Mouse (Mus musculus): ENCODE measurements at regions not wholly inside any gene's neighbourhood (a gene's known extent, or its start where the extent isn't known, plus 50 kb on each side); places are given as distances from the start of the nearest gene placed in this dataset.
A peak's percentile ranks its signal among the peaks of the same experiment; 100 is the strongest.

- Histone ChIP-seq H3K4me1 (ENCODE audit: insufficient read depth, low read depth, low read length) (no peaks in the 10 kb centered on the region), H3K27ac (ENCODE audit: low read length) (no peak overlapping the region), H3K9me3 (ENCODE audit: low read length) (no peaks in the 10 kb centered on the region), H3K9ac (replicated peaks; ENCODE audit: low read depth) (no peak overlapping the region), H3K36me3 (ENCODE audit: insufficient read depth, low read length) (no peaks in the 10 kb centered on the region), H3K27me3 (replicated peaks; ENCODE audit: insufficient read depth, low read length) (no peaks in the 10 kb centered on the region), H3K4me3 (ENCODE audit: low read depth, low read length) (no peak overlapping the region), H3K4me2 (replicated peaks; ENCODE audit: low read depth, low read length) (no peak overlapping the region)
- DNase-seq (ENCODE audit: low spot score) (no peak), ATAC-seq (no peak)
- TF ChIP-seq EP300 (IDR thresholded peaks at IDR 0.05) = no peak
- 75% methylated on average over 10 of the region's 10 CpGs for WGBS
Measured at GRCm38 (mm10) chr2:173427888-173428450, 94.4 kb upstream of the 1700021F07Rik start.

GRCm38 (mm10) chr2:173431841-173432240 lies 90.5 kb upstream of the 1700021F07Rik start:
- DNase-seq (ENCODE audit: low spot score) (peak; percentile 68), ATAC-seq (peak; percentile 51)
- no peaks in the 10 kb centered on the region for H3K9me3 ChIP-seq (ENCODE audit: low read length)
- H3K27ac ChIP-seq (ENCODE audit: low read length) = no peak overlapping the region
- H3K36me3 ChIP-seq (ENCODE audit: insufficient read depth, low read length) = no peaks in the 10 kb centered on the region
- H3K4me1 ChIP-seq (ENCODE audit: insufficient read depth, low read depth, low read length) = no peaks in the 10 kb centered on the region
- no peak overlapping the region for H3K9ac ChIP-seq (replicated peaks; ENCODE audit: low read depth)
- H3K4me3 ChIP-seq (ENCODE audit: low read depth, low read length) = no peak overlapping the region
- WGBS = 59% methylated on average over 5 of the region's 5 CpGs
- TF ChIP-seq CTCF (IDR thresholded peaks at IDR 0.05) = no peak
- TF ChIP-seq EP300 (IDR thresholded peaks at IDR 0.05) = no peak
- H3K4me2 ChIP-seq (replicated peaks; ENCODE audit: low read depth, low read length) = no peak overlapping the region
- no peaks in the 10 kb centered on the region for H3K27me3 ChIP-seq (replicated peaks; ENCODE audit: insufficient read depth, low read length)

GRCm38 (mm10) chr2:173432258-173432657 lies 90.1 kb upstream of the 1700021F07Rik start:
- Histone ChIP-seq H3K36me3 (ENCODE audit: insufficient read depth, low read length) (no peaks in the 10 kb centered on the region), H3K9me3 (ENCODE audit: low read length) (no peaks in the 10 kb centered on the region), H3K9ac (replicated peaks; ENCODE audit: low read depth) (no peak overlapping the region), H3K27ac (ENCODE audit: low read length) (no peak overlapping the region), H3K4me2 (replicated peaks; ENCODE audit: low read depth, low read length) (no peak overlapping the region), H3K27me3 (replicated peaks; ENCODE audit: insufficient read depth, low read length) (no peaks in the 10 kb centered on the region), H3K4me1 (ENCODE audit: insufficient read depth, low read depth, low read length) (no peaks in the 10 kb centered on the region), H3K4me3 (ENCODE audit: low read depth, low read length) (no peak overlapping the region)
- WGBS = 35% methylated on average over 3 of the region's 3 CpGs
- ATAC-seq = peak; percentile 69
- DNase-seq (ENCODE audit: low spot score) = peak; percentile 56
- no peak for TF ChIP-seq CTCF (IDR thresholded peaks at IDR 0.05)

GRCm38 (mm10) chr2:173432886-173433624 lies 89.3 kb upstream of the 1700021F07Rik start:
- ATAC-seq (no peak), DNase-seq (ENCODE audit: low spot score) (no peak)
- no peaks in the 10 kb centered on the region for H3K27me3 ChIP-seq (replicated peaks; ENCODE audit: insufficient read depth, low read length)
- H3K9ac ChIP-seq (replicated peaks; ENCODE audit: low read depth) = no peak overlapping the region
- TF ChIP-seq CTCF (IDR thresholded peaks at IDR 0.05) = no peak
- TF ChIP-seq EP300 (IDR thresholded peaks at IDR 0.05) = no peak
- H3K27ac ChIP-seq (ENCODE audit: low read length) = no peak overlapping the region
- H3K36me3 ChIP-seq (ENCODE audit: insufficient read depth, low read length) = no peaks in the 10 kb centered on the region
- no peak overlapping the region for H3K4me2 ChIP-seq (replicated peaks; ENCODE audit: low read depth, low read length)
- 84% methylated on average over 9 of the region's 9 CpGs for WGBS
- H3K4me3 ChIP-seq (ENCODE audit: low read depth, low read length) = no peak overlapping the region
- no peaks in the 10 kb centered on the region for H3K4me1 ChIP-seq (ENCODE audit: insufficient read depth, low read depth, low read length)
- H3K9me3 ChIP-seq (ENCODE audit: low read length) = no peaks in the 10 kb centered on the region

GRCm38 (mm10) chr2:173436580-173436979 lies 85.8 kb upstream of the 1700021F07Rik start:
- ATAC-seq (no peak), DNase-seq (ENCODE audit: low spot score) (no peak)
- H3K4me2 ChIP-seq (replicated peaks; ENCODE audit: low read depth, low read length) = no peak overlapping the region
- TF ChIP-seq EP300 (IDR thresholded peaks at IDR 0.05) (no peak), CTCF (IDR thresholded peaks at IDR 0.05) (no peak)
- no peak overlapping the region for H3K9ac ChIP-seq (replicated peaks; ENCODE audit: low read depth)
- H3K9me3 ChIP-seq (ENCODE audit: low read length) = no peaks in the 10 kb centered on the region
- no peaks in the 10 kb centered on the region for H3K36me3 ChIP-seq (ENCODE audit: insufficient read depth, low read length)
- H3K4me3 ChIP-seq (ENCODE audit: low read depth, low read length) = no peak overlapping the region
- WGBS = 49% methylated on average over 3 of the region's 3 CpGs
- H3K4me1 ChIP-seq (ENCODE audit: insufficient read depth, low read depth, low read length) = no peaks in the 10 kb centered on the region
- H3K27ac ChIP-seq (ENCODE audit: low read length) = no peak overlapping the region
- H3K27me3 ChIP-seq (replicated peaks; ENCODE audit: insufficient read depth, low read length) = no peaks in the 10 kb centered on the region

- no peak for DNase-seq (ENCODE audit: low spot score)
- no peaks in the 10 kb centered on the region for H3K4me1 ChIP-seq (ENCODE audit: insufficient read depth, low read depth, low read length)
- H3K4me3 ChIP-seq (ENCODE audit: low read depth, low read length) = no peak overlapping the region
- H3K27me3 ChIP-seq (replicated peaks; ENCODE audit: insufficient read depth, low read length) = no peaks in the 10 kb centered on the region
- H3K36me3 ChIP-seq (ENCODE audit: insufficient read depth, low read length) = no peaks in the 10 kb centered on the region
- ATAC-seq = peak; percentile 16; the same call in 1 of the 2 replicates
- no peak overlapping the region for H3K27ac ChIP-seq (ENCODE audit: low read length)
- TF ChIP-seq CTCF (IDR thresholded peaks at IDR 0.05) (no peak), EP300 (IDR thresholded peaks at IDR 0.05) (no peak)
- H3K9ac ChIP-seq (replicated peaks; ENCODE audit: low read depth) = no peak overlapping the region
- H3K4me2 ChIP-seq (replicated peaks; ENCODE audit: low read depth, low read length) = no peak overlapping the region
- no peaks in the 10 kb centered on the region for H3K9me3 ChIP-seq (ENCODE audit: low read length)
- WGBS = 61% methylated on average over 9 of the region's 9 CpGs
Measured at GRCm38 (mm10) chr2:173439031-173439430, 83.4 kb upstream of the 1700021F07Rik start.

Measured in lung, postnatal 0 days (tissue).